Mouse (Mus musculus) brain, adult 2 months (tissue): ENCODE measurements at regions not wholly inside any gene's neighbourhood (a gene's known extent, or its start where the extent isn't known, plus 50 kb on each side); places are given as distances from the start of the nearest gene placed in this dataset.

Experiments used
- DNase-seq: peaks from one replicate; pipeline ENCODE4 v3.0.0; 2011; ENCODE audit warnings: low read depth, low spot score

GRCm38 (mm10) chr13:72355297-72355696, 273.3 kb upstream of the Irx2 start:
- no peak for DNase-seq

GRCm38 (mm10) chr13:72355821-72356220, 272.8 kb upstream of the Irx2 start:
- DNase-seq, result no peak

GRCm38 (mm10) chr13:72358243-72358904, 270.2 kb upstream of the Irx2 start:
- DNase-seq, result no peak

GRCm38 (mm10) chr13:72365534-72366271, 262.9 kb upstream of the Irx2 start:
- DNase-seq, result no peak

- no peak for DNase-seq
These were observed 262.3 kb upstream of the Irx2 start for GRCm38 (mm10) chr13:72366281-72366680.

GRCm38 (mm10) chr13:72370131-72370530, 258.5 kb upstream of the Irx2 start:
- DNase-seq, result peak; percentile 8

- DNase-seq, result no peak
These were observed 257.6 kb upstream of the Irx2 start for GRCm38 (mm10) chr13:72370997-72371396.

GRCm38 (mm10) chr13:72393366-72393765, 235.3 kb upstream of the Irx2 start:
- DNase-seq, result no peak

- peak; percentile 85 for DNase-seq
These were observed 227.9 kb upstream of the Irx2 start for GRCm38 (mm10) chr13:72400677-72401076.

GRCm38 (mm10) chr13:72409238-72409965, 219.2 kb upstream of the Irx2 start:
- DNase-seq, result peak; percentile 45

- no peak for DNase-seq
These were observed 216.0 kb upstream of the Irx2 start for GRCm38 (mm10) chr13:72412656-72413055.

GRCm38 (mm10) chr13:72416981-72417380, 211.6 kb upstream of the Irx2 start:
- no peak for DNase-seq

- no peak for DNase-seq
These were observed 210.8 kb upstream of the Irx2 start for GRCm38 (mm10) chr13:72417816-72418215.

GRCm38 (mm10) chr13:72418285-72418684, 210.3 kb upstream of the Irx2 start:
- no peak for DNase-seq

- DNase-seq, result no peak
These were observed 209.1 kb upstream of the Irx2 start for GRCm38 (mm10) chr13:72419532-72419931.

GRCm38 (mm10) chr13:72425917-72426316, 202.7 kb upstream of the Irx2 start:
- no peak for DNase-seq

GRCm38 (mm10) chr13:72445336-72445735, 183.3 kb upstream of the Irx2 start:
- no peak for DNase-seq

- DNase-seq, result no peak
These were observed 180.1 kb upstream of the Irx2 start for GRCm38 (mm10) chr13:72448458-72449058.

GRCm38 (mm10) chr13:72495353-72495752, 133.3 kb upstream of the Irx2 start:
- DNase-seq, result no peak

- no peak for DNase-seq
These were observed 131.6 kb upstream of the Irx2 start for GRCm38 (mm10) chr13:72497036-72497435.

GRCm38 (mm10) chr13:72497521-72497920, 131.1 kb upstream of the Irx2 start:
- DNase-seq, result no peak

- DNase-seq, result peak; percentile 68
These were observed 122.7 kb upstream of the Irx2 start for GRCm38 (mm10) chr13:72505954-72506353.
